Mouse (Mus musculus) MEL (cell line): ENCODE measurements around the gene Gm38655. TPM values are rescaled to one million over a fixed set of nuclear protein-coding genes. Genes with fewer than 3 reads are reported as not detected.
A peak's percentile ranks its signal among the peaks of the same experiment; 100 is the strongest.

ENCODE experiments used
- DNase-seq: peaks from one replicate; pipeline ENCODE4 v3.0.0; 2011; ENCODE audit warnings: low read depth, low spot score
- H3K27ac ChIP-seq: 2 replicates; pipeline ENCODE4 v1.5.1; 2012; ENCODE audit warnings: low read depth, mild to moderate bottlenecking, control low read depth, low read length, moderate library complexity; ENCODE audit not compliant: control insufficient read depth
- H3K27me3 ChIP-seq, 2 experiments: fragments of 150-350 bp in 1 of 2; sonication (generic) in 1 of 2; 2 replicates each; pipeline ENCODE4 v1.6.1; 2012; ENCODE audit warnings: low read length in 2 of 2, mild to moderate bottlenecking in 2 of 2, improper control_type of control experiment in 1 of 2, moderate library complexity in 1 of 2; ENCODE audit not compliant: insufficient read depth in 2 of 2, control insufficient read depth in 1 of 2
- H3K36me3 ChIP-seq, 2 experiments: 2 replicates each; pipeline ENCODE4 v1.6.1; 2012 to 2014; ENCODE audit warnings: low read length in 2 of 2, improper control_type of control experiment in 1 of 2, inconsistent platforms in 1 of 2, mild to moderate bottlenecking in 1 of 2; ENCODE audit not compliant: insufficient read depth in 2 of 2, control insufficient read depth in 1 of 2
- H3K4me1 ChIP-seq, 2 experiments: fragments of 150-350 bp in 1 of 2; sonication (generic) in 1 of 2; 2 replicates each; pipeline ENCODE4 v1.6.1; 2012; ENCODE audit warnings: low read length in 2 of 2, improper control_type of control experiment in 1 of 2, mild to moderate bottlenecking in 1 of 2; ENCODE audit not compliant: insufficient read depth in 2 of 2, control insufficient read depth in 1 of 2
- H3K4me3 ChIP-seq, 2 experiments: fragments of 150-350 bp in 1 of 2; sonication (generic) in 1 of 2; 2 replicates each; pipeline ENCODE4 v1.5.1; 2012; ENCODE audit warnings: low read depth in 2 of 2, low read length in 2 of 2, mild to moderate bottlenecking in 2 of 2, moderate library complexity in 2 of 2, control low read depth in 1 of 2, improper control_type of control experiment in 1 of 2; ENCODE audit not compliant: control insufficient read depth in 1 of 2, insufficient read depth in 1 of 2
- H3K79me2 ChIP-seq: 2 replicates; pipeline ENCODE4 v1.6.1; 2012; ENCODE audit warnings: mild to moderate bottlenecking, low read length, moderate library complexity; ENCODE audit not compliant: control insufficient read depth, poor library complexity, insufficient read depth
- H3K9ac ChIP-seq: 2 replicates; pipeline ENCODE4 v1.6.1; 2012; ENCODE audit warnings: low read depth, mild to moderate bottlenecking, control low read depth, low read length, moderate library complexity; ENCODE audit not compliant: control insufficient read depth, poor library complexity, severe bottlenecking
- H3K9me3 ChIP-seq: fragments of 150-350 bp; sonication (generic); replicated peaks from 2 replicates; pipeline ENCODE4 v1.6.1; 2012; ENCODE audit warnings: mild to moderate bottlenecking, low read length, improper control_type of control experiment, moderate library complexity; ENCODE audit not compliant: insufficient read depth
- CHD1 ChIP-seq: IDR thresholded peaks from 2 replicates; pipeline ENCODE4 v1.6.1; 2012; ENCODE audit warnings: low read depth, mild to moderate bottlenecking, inconsistent platforms, low read length, improper control_type of control experiment
- CHD2 ChIP-seq: IDR thresholded peaks from 2 replicates; pipeline ENCODE4 v1.6.1; 2011; ENCODE audit warnings: low read length, improper control_type of control experiment
- CTCF ChIP-seq, 3 experiments: IDR thresholded peaks in 2 of 3; conservative IDR thresholded peaks in 1 of 3; 2 replicates each; pipeline ENCODE4 v1.5.1; 2011 to 2012; ENCODE audit warnings: low read length in 3 of 3, low read depth in 2 of 3, mild to moderate bottlenecking in 2 of 3, improper control_type of control experiment in 1 of 3, inconsistent platforms in 1 of 3, mixed read lengths in 1 of 3, moderate library complexity in 1 of 3; ENCODE audit not compliant: control insufficient read depth in 1 of 3, insufficient read depth in 1 of 3, poor library complexity in 1 of 3, severe bottlenecking in 1 of 3
- ELF1 ChIP-seq: IDR thresholded peaks from 2 replicates; pipeline ENCODE4 v1.6.1; 2014; ENCODE audit warnings: low read depth, mild to moderate bottlenecking, inconsistent platforms, low read length, improper control_type of control experiment, moderate library complexity
- ETS1 ChIP-seq: IDR thresholded peaks from 2 replicates; pipeline ENCODE4 v1.6.1; 2012; ENCODE audit warnings: low read depth, mild to moderate bottlenecking, inconsistent platforms, low read length, improper control_type of control experiment, moderate library complexity
- GATA1 ChIP-seq: IDR thresholded peaks from 2 replicates; pipeline ENCODE4 v1.6.1; 2011; ENCODE audit warnings: low read depth, low read length, improper control_type of control experiment
- HCFC1 ChIP-seq: IDR thresholded peaks from 2 replicates; pipeline ENCODE4 v1.6.1; 2012; ENCODE audit warnings: low read depth, mild to moderate bottlenecking, inconsistent platforms, low read length, improper control_type of control experiment, moderate library complexity
- JUND ChIP-seq: IDR thresholded peaks from 2 replicates; pipeline ENCODE4 v1.6.1; 2011; ENCODE audit warnings: low read depth, mild to moderate bottlenecking, improper control_type of control experiment, low read length
- MEF2A ChIP-seq: IDR thresholded peaks from 2 replicates; pipeline ENCODE4 v1.6.1; 2014; ENCODE audit warnings: low read depth, mild to moderate bottlenecking, inconsistent platforms, low read length, improper control_type of control experiment; ENCODE audit not compliant: poor library complexity, insufficient replicate concordance, severe bottlenecking; ENCODE audit errors: extremely low read depth
- MXI1 ChIP-seq: IDR thresholded peaks from 2 replicates; pipeline ENCODE4 v1.6.1; 2011; ENCODE audit warnings: mild to moderate bottlenecking, low read depth, low read length, improper control_type of control experiment
- MYC ChIP-seq: IDR thresholded peaks from 2 replicates; pipeline ENCODE4 v1.6.1; 2011; ENCODE audit warnings: low read depth, mild to moderate bottlenecking, low read length, improper control_type of control experiment, moderate library complexity
- NELFE ChIP-seq: IDR thresholded peaks from 2 replicates; pipeline ENCODE4 v1.6.1; 2011; ENCODE audit warnings: low read depth, low read length, improper control_type of control experiment
- NRF1 ChIP-seq: IDR thresholded peaks from 2 replicates; pipeline ENCODE4 v1.6.1; 2014; ENCODE audit warnings: low read depth, mild to moderate bottlenecking, inconsistent platforms, low read length, improper control_type of control experiment, moderate library complexity; ENCODE audit not compliant: poor library complexity, insufficient read depth, severe bottlenecking
- POLR2AphosphoS2 ChIP-seq: IDR thresholded peaks from 2 replicates; pipeline ENCODE4 v1.6.1; 2011; ENCODE audit warnings: low read length, improper control_type of control experiment
- POLR2AphosphoS5 ChIP-seq: IDR thresholded peaks from 2 replicates; pipeline ENCODE4 v1.6.1; 2012; ENCODE audit warnings: low read depth, borderline replicate concordance, mild to moderate bottlenecking, inconsistent platforms, low read length, moderate library complexity, mixed read lengths
- RAD21 ChIP-seq: IDR thresholded peaks from 2 replicates; pipeline ENCODE4 v1.6.1; 2011; ENCODE audit warnings: mild to moderate bottlenecking, low read depth, low read length, improper control_type of control experiment
- RCOR1 ChIP-seq: IDR thresholded peaks from 2 replicates; pipeline ENCODE4 v1.6.1; 2012; ENCODE audit warnings: low read depth, mild to moderate bottlenecking, inconsistent platforms, low read length, improper control_type of control experiment
- SIN3A ChIP-seq: IDR thresholded peaks from 2 replicates; pipeline ENCODE4 v1.6.1; 2012; ENCODE audit warnings: low read length, improper control_type of control experiment, inconsistent platforms
- TBP ChIP-seq: IDR thresholded peaks from 2 replicates; pipeline ENCODE4 v1.8.0; 2011; ENCODE audit warnings: low read depth, low read length, improper control_type of control experiment
- USF1 ChIP-seq: IDR thresholded peaks from 2 replicates; pipeline ENCODE4 v1.6.1; 2014; ENCODE audit warnings: low read depth, mild to moderate bottlenecking, inconsistent platforms, low read length, improper control_type of control experiment, moderate library complexity
- ZKSCAN1 ChIP-seq: IDR thresholded peaks from 2 replicates; pipeline ENCODE4 v1.6.1; 2012; ENCODE audit warnings: low read depth, mild to moderate bottlenecking, inconsistent platforms, low read length, improper control_type of control experiment, moderate library complexity
- ZNF384 ChIP-seq: IDR thresholded peaks from 2 replicates; pipeline ENCODE4 v1.6.1; 2012; ENCODE audit warnings: low read depth, mild to moderate bottlenecking, inconsistent platforms, low read length, improper control_type of control experiment
- polyA plus RNA-seq, 2 experiments: library from polyadenylated mRNA; stranded (reverse) in 1 of 2; unstranded in 1 of 2; fragments of >175 nt in 1 of 2; fragments of >200 nt in 1 of 2; gene quantifications; 2 replicates each; pipeline versions ENCODE4 v1.2.1 to v1.2.4; 2012; ENCODE audit warnings: low replicate concordance in 2 of 2, low read depth in 1 of 2; ENCODE audit not compliant: insufficient read length in 2 of 2, insufficient read depth in 1 of 2, missing spikeins in 1 of 2
- total RNA-seq: library from RNA; depleted of rRNA; stranded (reverse); fragments of 300-350 nt; gene quantifications from 2 replicates; pipeline ENCODE4 v1.2.3, GENCODE M21; 2012

Gm38655 gene
- total and polyA plus RNA-seq, 3 experiments, result not detected

- peak; percentile 59; the same call in 1 of the 2 replicates for TF ChIP-seq USF1
- peak; percentile 94 for TF ChIP-seq TBP
- peak; percentile 100 for TF ChIP-seq MYC
- TF ChIP-seq CHD2, result no peak
- no peak for TF ChIP-seq CHD1
- TF ChIP-seq MEF2A, result no peak
- TF ChIP-seq RCOR1, result no peak; the same call in 1 of the 2 replicates
- no peak; the same call in 1 of the 2 replicates for TF ChIP-seq JUND
- peak; percentile 98 for TF ChIP-seq POLR2AphosphoS2
- TF ChIP-seq NRF1, result 0 out of 2 replicates have a peak, but pooled peaks have one; percentile 26
- TF ChIP-seq ZNF384, result no peak
- TF ChIP-seq HCFC1, result peak; percentile 98
- peak; percentile 75 for TF ChIP-seq ETS1
- TF ChIP-seq POLR2AphosphoS5, result no peak
- TF ChIP-seq NELFE, result peak; percentile 99
- peak; percentile 91 for TF ChIP-seq GATA1
- TF ChIP-seq ZKSCAN1, result no peak
- peak; percentile 95 for TF ChIP-seq ELF1
- TF ChIP-seq MXI1, result peak; percentile 99
- peak; percentile 100 for TF ChIP-seq SIN3A
- no peak for TF ChIP-seq RAD21
These were observed 8.9 kb upstream of the Gm38655 start, which contains the start of gene BC003965 (continued) for GRCm38 (mm10) chr17:25184129-25184691.

GRCm38 (mm10) chr17:25183232-25183631 lies 8.0 kb upstream of the Gm38655 start:
- DNase-seq, result peak; percentile 56
- Histone ChIP-seq H3K4me1 (peaks cover 4 to 14% of the 10 kb centered on the region in 2 experiments), H3K27ac (no peak overlapping the region), H3K9me3 (no peaks in the 10 kb centered on the region), H3K27me3 (peaks cover 0 to 1% of the 10 kb centered on the region in 2 experiments; a peak in 1 of 4 replicates), H3K4me3 (peak overlapping the region in 1 of 2 experiments; percentile 59; a peak in 1 of 4 replicates), H3K79me2 (peaks cover 25% of the 10 kb centered on the region), H3K36me3 (peaks cover 0 to 11% of the 10 kb centered on the region in 2 experiments; a peak in 2 of 4 replicates), H3K9ac (peak overlapping the region; percentile 96)
- no peak for TF ChIP-seq CHD1
- peak in 1 of 3 experiments; percentile 23; a peak in 2 of 6 replicates for TF ChIP-seq CTCF (IDR thresholded peaks at IDR 0.05 in 2 of 3, conservative IDR thresholded peaks at IDR 0.05 in 1 of 3; ENCODE audit: control insufficient read depth in 1 of 3, insufficient read depth in 1 of 3, low read depth in 2 of 3, low read length in 3 of 3, poor library complexity in 1 of 3, severe bottlenecking in 1 of 3)
- TF ChIP-seq RCOR1, result no peak
- peak; percentile 22 for TF ChIP-seq RAD21
